Mouse (Mus musculus) adrenal gland, adult (tissue): ENCODE data around the gene Alad.
"Not testable (repeated sequence)": the region's sequence is repeated elsewhere in the genome, so short reads cannot be mapped to it uniquely, and the experiment has no call there.

Experiments
- DNase-seq, 2 experiments: peaks; one replicate each; pipeline ENCODE4 v3.0.0; 2022 to 2023; ENCODE audit warnings: low spot score in 1 of 2; ENCODE audit not compliant: inconsistent age in 2 of 2

The Alad gene

DNA sequence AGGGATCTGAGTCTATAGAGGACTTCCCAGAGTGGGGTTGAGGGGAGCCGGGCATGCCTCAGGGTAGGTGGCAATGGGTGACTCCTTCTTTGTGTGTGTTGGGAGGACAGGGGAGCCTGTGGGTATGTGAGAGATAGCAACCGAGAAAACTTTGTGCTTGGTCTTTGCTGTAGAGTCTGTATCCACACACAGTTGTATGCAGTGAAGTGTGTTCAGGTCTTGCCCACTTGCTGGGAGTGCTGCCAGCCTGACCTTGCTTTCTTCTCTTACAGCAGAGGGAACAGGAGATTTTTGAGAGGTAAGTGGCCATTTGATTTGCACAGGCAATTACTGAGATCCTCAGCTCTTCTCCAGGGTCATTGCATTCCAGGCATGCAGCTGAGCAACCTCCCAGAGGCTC lies 31.8 kb downstream of the Alad start:
- DNase-seq: peak; percentile 46 to 58

- no peak for DNase-seq
Measured at GRCm38 (mm10) chr4:62487172-62487571, 32.5 kb downstream of the Alad start.

DNA sequence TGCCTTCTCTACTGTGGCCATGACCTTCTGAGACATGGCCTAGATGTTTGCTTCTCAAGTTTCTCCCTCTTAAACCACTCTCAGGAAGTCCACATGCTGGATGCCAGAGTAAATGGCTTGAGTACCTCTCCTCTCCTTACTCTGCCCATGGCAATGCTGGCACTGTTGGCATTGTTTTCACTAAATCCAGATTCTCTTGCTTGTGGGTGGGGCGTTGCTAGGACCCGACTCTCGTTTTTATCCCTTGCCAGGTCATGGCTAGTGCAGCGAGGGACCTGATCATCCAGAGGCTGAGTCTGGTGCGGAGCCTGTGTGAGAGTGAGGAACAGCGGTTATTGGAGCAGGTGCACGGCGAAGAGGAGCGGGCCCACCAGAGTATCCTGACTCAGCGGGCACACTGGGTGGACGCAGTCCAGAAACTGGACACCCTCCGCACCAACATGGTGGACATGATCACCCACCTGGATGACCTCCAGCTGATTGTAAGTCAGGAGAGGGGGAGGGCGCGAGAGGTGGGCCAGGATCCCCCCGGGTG lies 33.5 kb downstream of the Alad start:
- DNase-seq: no peak

- DNase-seq: peak; percentile 63 to 75
Measured at GRCm38 (mm10) chr4:62485450-62486161, 34.1 kb downstream of the Alad start.

- no peak for DNase-seq
Measured at GRCm38 (mm10) chr4:62484928-62485327, 34.8 kb downstream of the Alad start.

DNA sequence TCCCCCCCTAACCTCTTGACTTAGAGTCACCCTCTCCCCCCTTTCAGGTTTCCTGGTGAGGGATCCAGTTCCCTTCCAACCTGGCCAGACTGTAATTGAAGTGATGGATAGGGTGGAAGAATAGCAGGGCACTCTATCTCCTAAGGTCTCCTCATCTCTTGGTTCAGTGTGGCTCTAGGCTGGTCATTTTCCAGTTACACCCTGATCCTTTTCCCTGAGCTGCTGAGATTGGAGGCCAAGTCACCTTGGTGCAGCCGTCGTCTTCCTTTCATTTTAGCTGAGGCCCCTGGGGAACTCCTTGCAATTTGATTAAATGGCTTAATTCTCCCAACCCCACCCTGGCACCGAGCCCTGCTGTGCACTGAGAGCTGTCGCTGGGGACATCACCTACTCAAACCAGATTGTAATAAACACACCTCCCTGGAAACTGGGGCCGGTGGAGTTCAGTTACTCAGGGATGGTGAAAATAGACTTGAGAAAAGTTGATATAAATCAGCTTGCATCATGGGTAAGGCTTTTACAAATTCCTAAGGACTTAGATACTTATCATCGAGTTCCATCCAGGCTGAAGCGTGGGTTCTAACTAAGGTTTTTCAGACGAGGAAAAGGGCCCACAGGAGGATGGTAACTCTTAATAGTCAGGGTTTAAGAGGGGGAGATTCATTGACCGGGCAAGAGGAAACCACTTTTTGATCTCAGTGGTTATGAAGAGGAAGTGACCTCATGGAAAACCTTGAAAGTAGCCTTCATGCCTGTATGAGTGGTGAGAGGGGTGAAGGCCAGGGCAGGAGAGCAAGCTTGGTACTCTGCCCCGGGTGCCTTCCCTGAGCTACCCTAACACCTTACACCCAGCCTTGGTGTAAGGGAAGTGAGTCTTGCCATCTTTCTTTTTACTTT lies 38.8 kb downstream of the Alad start:
- DNase-seq: peak; percentile 73 to 81

DNA sequence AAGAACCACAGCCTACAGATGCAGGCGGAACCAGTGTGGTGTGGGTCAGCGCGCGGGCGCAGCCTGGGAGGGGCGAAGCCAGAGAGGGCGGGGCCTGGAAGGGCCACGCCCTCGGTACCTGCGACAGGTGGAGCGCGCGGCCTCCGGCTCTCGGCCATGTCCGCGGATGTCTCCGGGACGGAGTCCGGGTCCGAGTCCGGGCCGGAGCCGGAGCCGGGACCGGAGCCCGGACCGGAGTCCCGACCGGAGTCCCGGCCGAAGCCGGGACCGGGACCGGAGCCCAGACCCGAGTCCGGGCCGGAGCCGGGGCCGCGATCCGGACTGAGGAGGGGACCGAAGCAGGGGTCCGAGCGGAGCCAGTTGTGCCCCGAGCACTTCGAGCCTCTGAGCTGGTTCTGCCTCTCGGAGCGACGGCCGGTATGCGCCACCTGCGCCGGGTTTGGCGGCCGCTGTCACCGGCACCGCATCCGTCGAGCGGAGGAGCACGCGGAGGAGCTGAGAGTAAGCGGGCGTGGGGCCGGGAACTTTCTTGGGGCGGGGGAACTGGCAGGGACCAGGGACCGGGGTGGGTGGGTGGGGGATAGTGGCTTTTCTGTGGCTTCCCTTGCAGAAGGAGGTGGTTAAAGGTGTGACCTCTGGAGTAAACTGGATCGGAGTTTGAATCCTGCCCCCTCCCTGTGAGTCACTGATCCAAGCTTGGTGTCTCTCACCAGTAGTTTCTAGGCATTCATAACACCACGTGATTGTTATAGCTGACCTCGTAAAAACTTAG lies 39.6 kb downstream of the Alad start, which contains the start of gene Bspry:
Gene Bspry, plus strand, starts transcription at position 117 of the 772 bp plus-strand sequence.
- peak; percentile 72 to 80 for DNase-seq

- DNase-seq: not testable (repeated sequence)
Measured at GRCm38 (mm10) chr4:62479593-62479936, 40.2 kb downstream of the Alad start.

DNA sequence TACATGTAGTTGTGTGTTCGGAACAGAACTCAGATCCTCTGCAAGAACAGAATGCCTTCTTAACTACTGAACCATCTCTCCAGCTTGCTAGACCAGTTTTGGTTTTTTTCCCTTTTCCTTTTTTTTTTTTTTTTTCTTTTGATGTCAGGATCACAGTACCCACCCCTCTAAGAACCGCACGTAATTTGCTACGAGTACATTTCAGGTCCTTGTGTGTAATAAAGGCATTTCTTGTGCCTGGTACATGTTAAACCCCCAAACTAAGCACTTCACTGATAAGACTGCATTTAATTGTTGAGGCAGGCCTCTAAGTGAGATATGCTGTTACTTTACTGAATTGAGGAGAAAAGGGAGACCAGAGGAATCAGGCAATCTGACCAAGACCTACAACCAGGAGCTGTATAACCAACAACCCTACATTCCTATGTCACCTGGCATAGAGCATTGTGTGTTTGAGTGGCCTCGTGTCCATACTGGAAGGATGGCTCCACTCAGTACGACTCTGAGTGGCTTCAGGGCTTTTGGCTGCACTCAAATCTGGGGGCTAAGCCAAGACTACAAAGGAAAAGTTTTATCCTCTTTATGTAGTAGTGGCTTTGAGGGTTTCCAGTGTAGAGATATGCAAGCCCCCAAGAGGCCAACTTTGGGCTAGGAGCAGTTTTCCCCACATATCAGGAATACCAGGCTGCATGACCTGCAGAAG lies 42.0 kb downstream of the Alad start:
- no peak for DNase-seq

GRCm38 (mm10) chr4:62475793-62476192 lies 43.9 kb downstream of the Alad start:
- no peak for DNase-seq

GRCm38 (mm10) chr4:62475131-62475530 lies 44.6 kb downstream of the Alad start:
- no peak for DNase-seq

- no peak for DNase-seq
Measured at GRCm38 (mm10) chr4:62472071-62472470, 47.6 kb downstream of the Alad start.

GRCm38 (mm10) chr4:62470598-62471051 lies 49.1 kb downstream of the Alad start, which contains the start of gene Wdr31:
Gene Wdr31, minus strand, starts transcription at chr4:62470896.
- DNase-seq: peak; percentile 82 to 93

- no peak for DNase-seq
Measured at GRCm38 (mm10) chr4:62468158-62468557, 51.6 kb downstream of the Alad start.

GRCm38 (mm10) chr4:62463124-62463523 lies 56.6 kb downstream of the Alad start:
- no peak for DNase-seq

DNA sequence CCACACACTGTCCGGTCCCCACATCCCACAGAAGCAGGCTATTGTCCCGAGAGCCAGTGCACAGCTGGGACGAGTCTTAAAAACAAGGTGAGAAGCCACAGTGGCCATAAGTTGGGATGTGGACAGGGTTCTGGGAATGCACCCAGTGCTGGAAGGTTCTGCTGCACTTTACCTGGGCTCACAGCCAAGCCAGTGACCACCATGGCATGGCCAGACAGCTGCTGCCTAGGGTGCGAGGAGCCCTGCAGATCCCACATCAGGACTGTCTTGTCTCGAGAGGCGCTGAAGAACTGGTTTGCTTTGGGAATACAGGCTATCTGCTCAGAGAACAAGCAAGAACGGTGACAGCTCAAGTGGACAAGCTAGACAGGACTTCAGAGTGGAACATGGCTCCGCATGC lies 59.4 kb downstream of the Alad start:
- no peak for DNase-seq
